Mouse (Mus musculus): ENCODE data around the gene 1700025C18Rik. TPM values are rescaled to one million over a fixed set of nuclear protein-coding genes. Genes with fewer than 3 reads are reported as not detected.

1700025C18Rik gene
- not detected in 2 replicates for polyA plus RNA-seq (2012; rRNA removed)

DNA sequence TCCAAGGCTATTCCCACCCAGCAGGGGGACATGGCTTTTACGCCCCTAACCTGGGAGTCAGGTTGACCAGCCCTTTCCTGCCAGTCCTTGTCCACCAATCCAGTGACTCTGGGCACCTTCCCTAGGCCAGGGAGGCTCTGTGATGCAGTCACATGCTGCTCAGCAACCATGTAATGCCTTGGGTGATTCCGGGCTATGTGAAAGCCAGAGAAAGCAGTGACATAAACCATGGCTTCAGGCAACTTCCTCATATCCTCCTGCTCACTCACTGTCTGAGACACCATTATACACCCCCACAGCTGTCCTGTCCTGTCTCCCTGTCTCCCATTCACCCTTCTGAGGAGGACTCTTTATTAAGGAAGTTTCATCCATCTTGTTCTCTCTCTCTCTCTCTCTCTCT, at the start of gene 1700025C18Rik:
TSS of gene 1700025C18Rik (minus strand) at position 101 of the 400 bp plus-strand sequence.

DNA sequence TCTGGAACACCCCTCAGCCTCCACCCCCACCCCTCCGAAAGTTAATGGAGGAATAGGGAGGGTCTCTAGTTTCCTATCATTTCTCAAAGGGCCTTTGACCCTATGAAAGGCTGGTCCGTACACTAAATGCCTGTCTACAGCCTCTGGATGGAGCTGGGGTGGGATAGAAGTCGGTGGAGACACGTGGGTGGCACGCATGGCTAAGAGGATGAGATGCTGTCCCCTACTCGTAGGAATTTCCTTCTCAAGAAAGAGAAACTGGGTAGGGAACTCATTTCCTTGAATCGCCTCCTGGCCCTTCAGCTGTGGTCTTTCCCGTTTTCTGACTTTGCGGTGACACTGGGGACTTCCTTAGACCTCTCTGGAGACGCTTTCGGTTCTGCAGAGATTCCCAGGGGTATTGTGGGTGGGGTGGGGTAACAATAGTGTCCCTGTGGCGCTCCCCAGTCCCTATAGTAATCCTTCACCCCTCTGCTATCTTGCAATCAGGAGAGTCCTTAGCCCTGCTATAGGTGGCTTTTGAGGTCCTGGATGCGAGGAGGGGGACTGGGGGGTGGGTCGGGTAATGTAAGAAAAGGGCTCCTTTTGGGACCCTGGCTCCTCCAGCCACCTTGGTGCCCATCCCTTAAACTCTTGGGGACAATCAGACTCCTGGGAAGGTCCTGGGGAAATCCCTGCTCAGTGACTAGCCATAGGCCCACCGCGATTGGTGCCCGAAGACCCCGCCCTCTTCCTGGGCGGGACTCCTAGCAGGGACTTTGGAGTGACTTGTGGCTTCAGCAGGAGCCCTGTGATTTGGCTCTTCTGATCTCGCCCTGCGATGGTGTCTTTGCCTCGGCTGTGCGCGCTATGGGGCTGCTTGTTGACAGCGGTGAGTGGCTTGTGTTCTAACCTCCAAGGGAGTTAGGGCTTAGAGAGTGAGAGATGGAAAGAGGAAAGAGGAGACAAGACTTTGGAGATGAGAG, 35.4 kb downstream of the 1700025C18Rik start, which contains the start of gene Cd40:
TSS of gene Cd40 (plus strand) at position 740 of the 965 bp plus-strand sequence.

DNA sequence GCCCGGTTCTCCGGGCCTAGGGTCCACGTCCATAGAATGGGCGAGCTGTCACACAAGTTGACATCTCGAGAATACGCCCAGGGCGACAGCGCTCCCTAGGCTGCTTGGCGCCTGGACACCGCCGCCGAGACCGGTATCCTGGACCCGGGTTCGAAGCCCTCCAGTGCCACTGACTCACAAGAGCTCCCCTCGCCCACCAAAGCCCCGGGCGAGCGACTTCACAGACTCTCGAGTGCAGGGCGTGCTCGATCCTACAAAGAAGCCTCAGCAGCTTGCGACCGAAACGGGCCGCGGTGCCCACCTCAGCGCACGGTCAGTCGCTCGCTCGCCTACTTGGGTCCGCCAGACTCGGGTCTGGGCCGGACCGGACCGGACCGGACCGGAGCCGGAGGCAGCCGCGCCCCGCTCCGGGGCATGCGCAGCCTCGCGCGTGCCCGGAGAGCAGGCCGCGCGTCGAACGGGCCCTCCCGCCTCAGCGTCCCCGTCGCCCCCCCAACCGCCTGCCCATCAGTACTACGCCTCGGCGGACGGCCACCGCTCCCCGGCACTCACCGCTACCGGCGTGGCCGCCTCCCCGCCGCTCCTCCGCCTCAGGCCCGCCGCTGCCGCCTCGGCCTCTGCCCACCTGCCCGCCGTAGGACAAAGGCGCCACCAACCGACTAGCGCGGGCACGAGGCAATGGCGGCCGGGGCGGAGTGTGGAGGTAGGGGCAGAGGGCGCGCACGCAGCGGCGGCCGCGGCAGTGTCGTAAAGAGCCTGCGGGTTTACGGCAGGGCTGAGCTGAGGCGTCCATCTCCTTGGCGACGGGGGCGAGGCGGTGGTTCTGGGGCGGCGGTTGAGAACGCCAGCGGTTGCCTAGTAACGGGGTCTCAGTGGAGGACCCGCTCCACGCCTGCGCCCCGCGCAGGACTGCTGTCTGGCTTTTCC, 56.2 kb downstream of the 1700025C18Rik start, which contains the start of gene Ncoa5:
TSS of gene Ncoa5 (minus strand) at position 737 of the 927 bp plus-strand sequence.

Other genes starting within 250 kb of the 1700025C18Rik start
- 34.8 and 42.2 TPM in 2 replicates for gene Pltp, start 233.0 kb downstream of the 1700025C18Rik start, polyA plus RNA-seq (2012; rRNA removed)
- 18.4 and 21.2 TPM in 2 replicates for gene Pcif1, start 211.4 kb downstream of the 1700025C18Rik start, polyA plus RNA-seq (2012; rRNA removed)
- gene Zfp335, start 179.0 kb downstream of the 1700025C18Rik start, polyA plus RNA-seq (2012; rRNA removed): 6.5 and 8.2 TPM in 2 replicates
- 19.0 and 24.6 TPM in 2 replicates for gene Mmp9, start 150.0 kb downstream of the 1700025C18Rik start, polyA plus RNA-seq (2012; rRNA removed)
- gene Slc12a5, start 129.9 kb downstream of the 1700025C18Rik start, polyA plus RNA-seq (2012; rRNA removed): 0.72 and 0.81 TPM in 2 replicates
- gene Ncoa5, start 55.9 kb downstream of the 1700025C18Rik start, polyA plus RNA-seq (2012; rRNA removed): 11.2 and 11.8 TPM in 2 replicates
- 2.9 and 3.2 TPM in 2 replicates for gene Cd40, start 35.1 kb downstream of the 1700025C18Rik start, polyA plus RNA-seq (2012; rRNA removed)
- gene Cdh22, start 144.1 kb upstream of the 1700025C18Rik start, polyA plus RNA-seq (2012; rRNA removed): not detected in 2 replicates
- 28.5 and 31.8 TPM in 2 replicates for gene Slc35c2, start 197.1 kb upstream of the 1700025C18Rik start, polyA plus RNA-seq (2012; rRNA removed)
- gene Elmo2, start 235.7 kb upstream of the 1700025C18Rik start, polyA plus RNA-seq (2012; rRNA removed): 13.9 and 15.7 TPM in 2 replicates